Mouse (Mus musculus) thymus, postnatal 10 days (tissue): ENCODE data around the gene Tarsl2.

ENCODE experiments used
- DNase-seq, 2 experiments: peaks; one replicate each; pipeline ENCODE4 v3.0.0; 2021; ENCODE audit warnings: low spot score in 2 of 2

The Tarsl2 gene

DNA sequence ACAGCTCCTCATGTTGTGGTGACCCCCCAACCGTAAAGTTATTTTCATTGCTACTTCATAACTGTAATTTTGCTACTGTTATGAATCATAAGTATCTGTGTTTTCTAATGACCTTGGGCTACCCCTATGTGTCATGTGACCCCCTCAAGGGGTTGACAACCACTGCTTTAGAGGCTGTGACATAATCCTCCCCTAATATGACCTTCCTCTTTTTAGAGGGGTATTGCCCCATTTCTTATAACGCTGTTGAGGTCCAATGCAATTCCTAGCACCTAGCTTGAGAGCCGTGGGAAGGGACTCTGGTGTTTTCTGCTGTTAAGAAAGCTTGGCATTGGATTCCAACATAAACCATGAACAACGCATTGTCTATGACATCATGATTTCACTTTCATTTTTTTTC is 6.0 kb downstream of the Tarsl2 start:
- no peak for DNase-seq

DNA sequence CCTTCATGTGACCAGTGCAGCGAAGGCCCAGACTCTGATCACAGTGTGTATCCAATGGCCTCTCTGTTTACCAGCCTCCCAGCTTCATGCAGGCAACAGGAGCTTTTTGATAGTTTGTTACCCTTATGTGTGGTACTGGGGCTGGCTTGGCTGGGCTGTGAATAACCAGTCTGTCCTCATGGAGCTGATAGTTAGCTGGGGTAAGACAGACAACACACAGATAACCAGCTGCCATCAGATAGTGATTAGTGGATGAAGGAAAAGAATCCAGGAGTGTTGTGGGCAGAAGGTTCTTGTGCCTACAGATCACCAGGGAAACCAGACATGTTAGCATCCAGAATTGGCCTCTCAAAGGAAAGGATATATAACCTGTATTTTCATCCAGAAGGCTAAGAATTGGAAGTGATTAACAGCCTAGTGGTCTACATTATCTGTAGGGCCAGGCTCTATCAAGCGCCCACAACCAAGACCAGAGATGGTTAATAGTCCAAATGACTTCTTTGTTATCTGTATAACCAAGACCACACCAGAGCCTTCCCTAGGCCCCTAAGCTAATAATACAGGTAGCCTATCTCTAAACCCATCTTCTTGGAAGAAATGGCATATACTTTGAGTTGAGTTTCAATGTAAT is 12.9 kb downstream of the Tarsl2 start:
- no peak for DNase-seq

- DNase-seq: no peak
Observed at GRCm38 (mm10) chr7:65663225-65663790, 18.6 kb downstream of the Tarsl2 start.

GRCm38 (mm10) chr7:65663886-65664285 is 19.2 kb downstream of the Tarsl2 start:
- DNase-seq: no peak

DNA sequence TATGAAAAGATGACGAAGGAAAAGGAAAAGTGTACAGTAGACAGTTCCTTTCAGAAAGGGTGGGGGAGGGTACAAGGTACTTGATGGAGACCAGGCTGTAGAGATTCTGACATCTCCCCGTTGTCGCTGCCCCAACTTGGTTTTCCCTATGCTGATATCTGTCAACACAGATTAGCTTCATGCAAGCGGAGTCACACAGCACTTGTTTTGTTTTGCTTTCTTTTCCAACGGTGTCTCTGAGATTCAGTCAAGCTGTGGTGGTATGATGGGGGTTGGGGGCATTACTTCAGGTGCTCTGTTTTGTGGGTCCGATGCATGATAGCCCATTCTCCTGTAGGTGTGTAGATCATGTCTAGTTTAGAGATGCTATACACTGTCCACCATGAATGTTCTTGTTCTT is 22.8 kb downstream of the Tarsl2 start:
- DNase-seq: no peak

DNA sequence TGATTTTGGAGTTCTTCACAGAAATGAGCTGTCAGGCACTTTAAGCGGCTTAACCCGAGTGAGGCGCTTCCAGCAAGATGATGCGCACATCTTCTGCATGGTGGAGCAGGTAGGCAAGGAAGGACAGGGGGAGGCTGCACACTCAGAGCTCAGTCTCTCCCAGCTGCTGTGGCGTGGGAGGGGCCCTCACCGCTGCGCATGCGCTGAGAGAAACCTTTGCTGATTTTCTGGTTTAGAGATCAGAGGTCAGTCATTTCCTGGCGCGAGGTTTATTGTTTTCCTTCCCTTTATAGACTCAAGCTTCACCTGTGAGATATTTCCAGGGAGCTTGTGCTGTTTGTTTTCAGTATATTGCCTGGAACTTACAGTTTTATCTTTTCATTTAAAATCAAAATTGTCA is 33.4 kb downstream of the Tarsl2 start:
- no peak for DNase-seq

GRCm38 (mm10) chr7:65678900-65679595 is 34.4 kb downstream of the Tarsl2 start:
- DNase-seq: no peak

GRCm38 (mm10) chr7:65681166-65681565 is 36.5 kb downstream of the Tarsl2 start:
- no peak for DNase-seq

GRCm38 (mm10) chr7:65684256-65684835 is 39.6 kb downstream of the Tarsl2 start:
- DNase-seq: no peak

DNA sequence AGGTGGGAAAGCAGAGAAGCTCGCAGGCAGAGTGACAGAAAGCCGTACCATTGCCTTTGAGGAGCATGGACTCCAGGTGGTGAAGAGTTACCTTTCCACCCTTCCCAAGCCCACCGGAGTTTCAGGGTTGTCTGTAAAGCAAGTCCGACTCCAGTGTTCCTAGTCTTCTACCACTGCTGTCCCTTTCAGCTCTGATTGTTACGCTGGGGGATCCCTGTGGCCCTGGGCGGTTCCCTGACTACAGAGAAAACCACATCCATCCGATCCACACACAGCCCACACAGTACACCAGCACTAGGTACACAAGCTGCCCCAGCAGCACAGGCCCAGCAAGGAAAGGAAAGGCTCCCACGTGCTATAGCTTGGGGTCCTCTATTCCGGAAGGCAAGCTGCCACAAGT is 42.0 kb downstream of the Tarsl2 start:
- no peak for DNase-seq

DNA sequence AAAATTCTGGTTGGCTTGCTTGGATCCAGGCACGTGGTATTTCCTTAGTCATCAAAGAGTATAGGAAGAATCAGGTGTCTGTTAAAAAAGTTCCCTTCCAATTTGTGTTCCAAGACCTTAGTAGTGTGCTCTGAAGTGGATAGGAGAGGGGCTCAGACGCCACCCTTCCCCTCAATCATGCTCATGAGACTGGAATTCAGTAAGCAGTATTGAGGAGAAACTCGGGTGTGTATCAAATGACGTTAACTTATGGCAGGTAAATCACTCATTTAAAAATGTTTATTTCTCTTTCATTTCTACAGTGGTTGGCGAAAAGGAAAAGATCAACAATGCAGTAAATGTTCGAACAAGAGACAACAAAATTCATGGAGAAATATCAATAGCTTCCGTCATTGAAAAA is 46.2 kb downstream of the Tarsl2 start, which contains the start of gene Tm2d3:
Gene Tm2d3 (plus strand): TSS at position 301 of the 400 bp plus-strand sequence.
- no peak for DNase-seq

- DNase-seq: no peak
Observed at GRCm38 (mm10) chr7:65691929-65692605, 47.4 kb downstream of the Tarsl2 start.

DNA sequence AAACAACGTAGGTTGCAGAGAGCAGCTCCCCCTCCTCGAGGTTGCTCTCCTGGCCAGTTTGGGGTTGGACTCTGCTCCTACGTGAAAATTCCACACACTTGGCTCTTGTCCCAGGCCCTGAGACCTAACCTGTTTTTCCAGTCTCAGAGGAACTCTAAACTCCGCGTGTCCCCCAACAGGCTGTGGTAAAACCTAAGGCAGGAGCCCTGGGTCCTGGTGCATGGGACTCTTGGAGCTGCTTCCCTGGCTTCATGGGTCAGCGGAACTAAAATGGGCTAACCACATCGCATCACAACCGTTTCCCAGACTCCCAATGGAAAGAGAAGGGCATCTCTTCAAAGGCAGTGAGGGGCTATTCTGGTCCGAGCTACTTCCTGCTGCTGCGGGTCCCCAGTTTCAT is 48.2 kb downstream of the Tarsl2 start:
- peak in 1 of 2 experiments; percentile 7 for DNase-seq

- peak; percentile 79 to 89 for DNase-seq
Observed at GRCm38 (mm10) chr7:65693301-65693821, 48.7 kb downstream of the Tarsl2 start.

GRCm38 (mm10) chr7:65696450-65696849 is 51.8 kb downstream of the Tarsl2 start:
- peak in 1 of 2 experiments; percentile 29 for DNase-seq

DNA sequence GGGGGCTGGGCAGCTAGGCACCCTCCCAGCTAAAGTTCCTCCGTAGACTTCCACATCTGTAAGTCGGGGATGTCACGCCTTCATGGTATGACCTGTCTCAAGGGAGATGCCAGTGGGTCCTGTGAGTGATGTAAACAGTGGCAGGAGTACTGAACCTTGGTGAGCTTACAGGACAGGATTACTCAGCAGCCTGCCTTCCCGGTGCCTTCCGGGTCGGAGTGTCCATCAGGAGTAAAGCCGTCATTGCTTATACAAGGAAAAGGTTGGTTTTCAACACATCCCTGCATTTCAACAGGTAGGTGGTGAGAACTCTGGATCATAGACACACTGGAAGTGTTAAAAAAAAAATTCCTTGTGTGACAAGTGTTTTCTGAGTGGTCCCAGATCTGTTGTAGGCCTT is 57.4 kb downstream of the Tarsl2 start:
- DNase-seq: no peak

- peak; percentile 27 to 67 for DNase-seq
Observed at GRCm38 (mm10) chr7:65704818-65705242, 60.1 kb downstream of the Tarsl2 start.

DNA sequence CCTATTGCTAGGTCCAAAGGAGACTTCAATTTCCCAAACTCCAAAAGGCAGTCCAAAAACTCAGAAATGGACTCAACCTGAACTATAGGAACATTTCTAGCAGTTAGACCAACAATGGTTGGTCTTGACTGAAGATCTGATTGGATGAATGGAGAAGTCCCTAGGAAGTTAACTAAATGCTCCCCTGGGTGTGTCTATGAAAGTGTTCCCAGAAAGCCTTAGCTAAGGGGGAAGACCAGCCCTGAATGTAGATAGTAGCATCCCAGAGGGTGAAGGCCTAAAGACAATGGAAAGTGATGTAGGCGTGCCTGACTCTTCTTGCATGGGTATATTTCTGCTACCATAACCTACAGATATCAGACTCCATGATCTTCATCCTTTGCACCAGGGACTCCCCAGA is 63.8 kb downstream of the Tarsl2 start:
- no peak for DNase-seq

DNA sequence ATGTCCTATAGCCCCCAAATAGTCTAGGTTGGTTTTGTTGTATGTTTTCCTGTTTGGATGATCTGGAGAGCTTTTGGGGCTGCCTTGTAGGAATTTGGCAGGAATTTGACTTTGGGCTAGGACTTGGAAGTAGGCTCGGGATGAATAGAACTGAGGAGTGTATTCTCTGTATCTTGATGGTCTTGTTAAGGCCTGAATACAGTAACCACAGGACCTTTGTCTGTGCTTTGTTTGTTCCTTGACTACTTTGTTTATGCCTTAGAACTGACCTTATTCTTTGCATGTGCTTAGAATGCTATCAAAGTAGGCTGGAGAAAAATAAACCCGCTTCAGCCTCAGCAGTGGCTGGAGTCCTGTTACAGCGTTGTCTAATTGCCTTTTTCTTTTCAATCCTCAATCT is 65.6 kb downstream of the Tarsl2 start:
- no peak for DNase-seq

- no peak for DNase-seq
Observed at GRCm38 (mm10) chr7:65713782-65714181, 69.1 kb downstream of the Tarsl2 start.

- DNase-seq: no peak
Observed at GRCm38 (mm10) chr7:65714304-65714703, 69.6 kb downstream of the Tarsl2 start.

DNA sequence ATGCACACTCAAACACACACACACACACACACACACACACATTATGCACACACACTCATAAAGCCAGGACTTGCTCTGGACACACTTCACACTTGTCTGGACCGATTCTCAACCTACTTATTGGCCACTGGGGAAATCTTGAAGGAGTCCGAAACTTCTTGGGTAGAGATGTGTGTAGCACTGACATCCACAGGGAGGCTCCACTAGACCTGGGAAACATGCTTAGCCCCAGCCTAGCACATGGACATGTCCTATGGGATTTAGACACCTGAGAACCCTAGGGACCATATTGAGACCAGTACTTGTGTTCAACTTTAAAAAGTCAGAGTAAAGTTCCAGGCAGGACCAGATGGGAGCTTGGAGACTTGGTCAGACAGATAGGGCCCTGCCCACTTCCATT is 89.3 kb downstream of the Tarsl2 start:
- no peak for DNase-seq
